Mouse (Mus musculus) left cerebral cortex, postnatal 25 days (tissue): ENCODE data around the gene Sorbs2. TPM values are rescaled to one million over a fixed set of nuclear protein-coding genes. Genes with fewer than 3 reads are reported as not detected.
A peak's percentile ranks its signal among the peaks of the same experiment; 100 is the strongest.

ENCODE experiments used
- DNase-seq, 2 experiments: peaks; one replicate each; pipeline ENCODE4 v3.0.0; 2022; ENCODE audit warnings: low spot score in 2 of 2, mixed read lengths in 1 of 2
- intact Hi-C: fragments of 180-260 bp; cut with DNase I; formaldehyde crosslinking; loops from one replicate; pipeline ENCODE4 v1.15.1; 2025
- total RNA-seq, 2 experiments: library from RNA; stranded (reverse); gene quantifications; 2 replicates each; pipeline ENCODE4 v1.2.3; 2021

The Sorbs2 gene
- total RNA-seq, 2 experiments from 2014 or later: 347 to 397 TPM

DNA sequence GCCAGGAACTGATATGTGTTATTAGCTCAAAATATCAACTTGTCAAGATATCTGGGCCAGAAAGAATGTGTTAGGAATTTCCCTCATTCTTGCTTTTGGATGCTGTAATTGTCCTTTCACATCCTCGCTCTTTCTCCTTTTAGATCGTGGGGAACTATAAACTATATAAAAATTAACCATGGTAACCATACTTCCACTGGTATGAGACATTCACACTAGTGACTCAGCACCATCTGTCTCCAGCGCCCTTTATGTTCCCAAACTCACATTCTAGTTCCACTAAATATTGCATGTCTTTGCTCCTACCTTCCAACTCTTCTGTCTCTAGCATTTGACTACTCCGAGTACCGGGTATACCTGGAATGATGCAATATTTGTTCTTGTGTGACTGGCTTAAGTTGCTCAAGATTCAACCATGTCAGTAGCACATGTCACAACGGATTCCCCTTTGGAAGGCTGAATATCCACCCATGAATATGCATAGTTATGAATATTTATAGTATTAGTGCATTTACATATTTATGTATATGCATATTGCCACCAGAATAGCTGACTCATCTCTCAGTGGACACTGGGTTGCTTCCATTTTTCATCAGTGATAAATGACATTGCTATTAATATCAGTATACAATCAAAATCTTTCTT lies 51.7 kb downstream of the Sorbs2 start:
- intact Hi-C loops: loop anchor here (1.0 kb wide), 2 partner anchors 34 to 141 kb away; no protein-coding TSS in a partner anchor
- peak; percentile 78 to 96 for DNase-seq

DNA sequence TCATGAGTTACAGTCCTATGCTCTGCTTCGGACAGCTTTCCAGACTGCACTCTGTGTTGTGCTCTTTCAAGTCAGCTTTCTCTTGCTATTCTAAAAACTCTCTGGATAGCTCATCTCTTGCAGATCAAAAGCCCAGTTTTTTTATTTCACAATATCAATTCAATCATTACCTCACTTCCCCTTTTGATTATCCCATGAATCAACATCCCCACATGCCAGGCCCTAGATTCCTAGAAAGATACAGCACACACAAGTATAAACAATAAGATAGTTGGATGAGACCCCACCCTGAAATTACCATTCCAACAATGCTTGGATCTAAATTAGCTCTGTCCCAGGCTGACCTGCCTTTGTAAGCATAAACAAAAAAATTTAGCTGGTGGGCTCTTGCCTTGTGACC lies 57.6 kb downstream of the Sorbs2 start:
- DNase-seq: no peak
- intact Hi-C loops: no loop called here

DNA sequence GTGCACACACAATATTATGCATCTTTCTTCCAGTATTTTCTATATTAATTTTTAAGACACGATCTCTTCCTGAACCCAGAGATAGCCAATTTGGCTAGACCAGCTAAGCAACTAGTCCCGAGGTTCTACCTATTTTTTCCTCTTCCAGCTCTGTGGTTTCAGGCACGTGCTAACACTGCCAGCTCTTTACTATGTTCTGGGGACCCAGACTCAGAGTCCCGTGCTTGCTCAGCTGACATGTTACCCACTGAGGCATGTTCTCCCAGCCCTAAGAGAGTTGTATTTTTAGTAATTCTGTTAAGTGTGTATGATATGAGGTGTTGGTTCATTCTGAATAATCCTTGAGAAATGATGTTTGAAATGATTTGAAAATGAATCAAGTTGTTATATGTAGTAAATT lies 62.5 kb downstream of the Sorbs2 start:
- no peak for DNase-seq
- intact Hi-C loops: no loop called here

DNA sequence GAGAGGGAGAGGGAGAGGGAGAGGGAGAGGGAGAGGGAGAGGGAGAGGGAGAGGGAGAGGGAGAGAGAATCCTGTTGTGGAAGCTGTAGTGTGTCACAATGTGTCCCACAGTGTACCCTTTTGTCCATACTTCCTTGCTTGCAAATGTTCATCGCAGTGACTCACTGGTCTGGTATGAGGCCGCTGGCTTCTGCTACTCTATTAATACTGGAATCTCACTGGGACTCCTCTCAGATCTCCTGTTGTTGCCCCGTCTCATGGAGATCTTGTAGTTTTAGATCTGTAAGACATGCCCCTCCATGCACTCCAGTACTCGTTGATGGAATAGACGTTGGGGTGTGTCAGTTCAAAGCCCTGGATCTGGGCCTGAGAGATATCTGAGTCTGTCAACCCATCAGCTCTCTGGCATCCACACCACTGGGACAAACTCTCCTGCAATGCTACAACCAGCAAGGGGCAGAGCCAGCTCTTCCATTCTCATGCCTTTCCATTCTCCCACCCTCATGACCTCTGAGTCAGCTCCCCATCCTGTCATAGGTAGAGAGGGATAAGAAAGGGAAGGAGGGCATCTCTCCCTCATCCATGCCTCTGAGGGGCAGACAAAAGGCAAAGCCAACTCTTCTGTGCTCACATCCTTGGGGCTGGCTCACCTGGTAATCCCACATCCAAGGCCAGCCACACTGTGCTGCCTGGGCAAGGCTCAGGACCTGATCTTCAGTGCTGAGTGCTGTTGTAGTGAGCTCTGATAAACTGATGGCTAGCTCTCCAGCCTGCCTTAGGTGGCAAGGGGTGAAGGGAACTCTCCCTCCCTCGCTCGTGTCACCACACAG lies 72.3 kb downstream of the Sorbs2 start:
- DNase-seq: no peak
- intact Hi-C loops: no loop called here

DNA sequence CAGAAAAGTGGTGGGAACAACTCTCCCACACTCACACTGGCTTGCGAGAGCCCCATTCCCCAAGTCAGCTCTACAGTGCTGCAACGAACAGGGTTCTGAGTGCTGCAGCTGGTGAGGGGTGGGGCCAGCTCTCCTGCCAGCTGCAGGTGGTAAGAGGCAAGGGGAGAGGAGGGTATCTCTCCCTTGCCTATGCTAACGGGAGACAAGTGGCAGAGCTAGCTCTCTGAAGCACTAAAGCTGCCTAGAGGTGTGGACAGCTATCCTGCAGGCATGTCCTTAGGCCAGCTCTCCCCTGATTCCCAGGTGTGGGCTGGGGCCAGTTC lies 72.9 kb downstream of the Sorbs2 start:
- intact Hi-C loops: no loop called here

DNA sequence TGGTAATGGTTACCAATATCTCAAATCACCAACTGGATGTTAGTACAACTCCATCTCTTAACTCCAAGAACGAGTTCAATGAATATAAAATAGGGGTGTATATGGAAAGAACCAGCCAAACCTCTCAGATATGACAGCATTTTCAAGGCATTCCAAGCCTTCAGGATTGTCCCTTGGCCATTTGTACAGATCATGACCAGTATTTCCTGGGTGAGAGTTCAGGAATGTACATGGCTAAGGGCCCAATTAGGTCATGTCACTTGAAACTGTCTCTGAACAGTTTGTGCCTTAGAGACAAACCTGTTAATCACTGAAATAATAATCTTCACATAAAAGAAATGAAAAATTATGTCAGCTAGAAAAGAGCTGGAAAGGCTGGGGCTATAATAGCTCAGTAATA lies 76.3 kb downstream of the Sorbs2 start:
- intact Hi-C loops: no loop called here
- no peak for DNase-seq

More for the DNA sequence above, 72.9 kb downstream of the Sorbs2 start:
- DNase-seq: no peak

DNA sequence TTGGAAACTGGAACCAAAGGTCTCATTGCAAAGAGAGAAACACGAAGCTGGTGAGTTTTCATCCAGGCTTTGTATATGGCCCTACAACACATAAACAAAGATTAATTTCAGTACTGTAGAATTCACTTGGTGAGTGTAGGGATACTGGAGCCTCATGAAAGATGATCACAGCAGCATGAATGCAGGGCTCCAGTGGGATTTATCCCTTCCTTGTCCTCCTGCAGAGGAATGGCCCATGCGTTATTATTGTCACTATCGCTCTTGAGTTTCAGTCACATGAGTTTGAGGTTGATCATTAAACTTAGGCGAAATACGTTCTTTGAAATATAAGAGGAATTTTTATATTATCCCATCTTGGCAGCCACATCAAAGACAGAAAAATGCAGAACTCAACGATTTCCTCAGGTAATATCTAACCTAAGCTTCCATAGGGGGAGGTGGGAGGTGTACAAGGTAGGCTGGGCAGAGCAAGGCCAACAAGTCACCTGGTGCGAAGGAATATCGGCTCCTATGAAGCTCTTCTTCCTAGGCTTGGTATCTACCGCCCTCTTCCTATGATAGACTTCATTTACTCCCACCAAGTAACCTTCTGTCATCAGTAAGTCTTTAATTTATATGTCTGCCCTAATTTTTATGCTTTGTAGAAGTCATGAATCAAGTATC lies 76.9 kb downstream of the Sorbs2 start:
- intact Hi-C loops: no loop called here
- no peak for DNase-seq

DNA sequence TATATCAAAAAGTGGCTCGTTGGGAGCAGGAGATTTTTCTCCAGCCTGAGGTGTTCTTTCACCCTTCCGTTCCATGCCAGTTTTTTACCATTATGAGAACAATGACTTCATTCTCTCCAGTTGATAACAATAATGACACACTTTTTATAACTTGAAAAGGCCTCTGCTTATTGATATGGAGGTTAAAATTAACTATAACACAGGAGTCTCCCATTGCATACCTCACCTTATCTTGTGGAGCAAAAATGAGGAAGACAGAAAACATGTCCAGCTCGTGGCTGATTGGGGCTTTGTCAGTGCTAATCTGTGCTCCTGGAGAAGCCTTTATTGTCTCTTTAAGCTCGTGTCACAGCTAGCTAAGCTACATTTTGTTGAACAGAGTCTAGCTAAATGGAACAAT lies 77.6 kb downstream of the Sorbs2 start:
- intact Hi-C loops: no loop called here
- DNase-seq: no peak

DNA sequence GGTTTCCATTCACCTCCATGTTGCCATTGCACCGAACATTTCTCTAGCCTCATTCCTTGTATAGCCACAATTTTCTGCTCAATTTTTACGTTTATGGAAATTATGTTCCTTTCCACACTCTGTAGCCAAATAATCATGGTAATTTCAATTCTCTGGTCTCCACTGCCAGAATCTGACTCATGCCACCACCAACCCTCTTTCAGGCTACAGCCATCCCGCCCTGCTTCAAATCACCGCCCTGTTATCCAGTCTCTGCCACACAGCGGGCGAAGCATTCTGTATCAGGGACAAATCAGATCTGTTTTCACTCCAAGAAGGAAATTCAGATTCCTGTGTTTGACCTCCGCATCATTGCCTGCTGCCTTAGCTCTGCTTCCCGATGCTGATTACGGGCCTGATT lies 79.4 kb downstream of the Sorbs2 start:
- intact Hi-C loops: no loop called here
- DNase-seq: peak in 1 of 2 experiments; percentile 83

DNA sequence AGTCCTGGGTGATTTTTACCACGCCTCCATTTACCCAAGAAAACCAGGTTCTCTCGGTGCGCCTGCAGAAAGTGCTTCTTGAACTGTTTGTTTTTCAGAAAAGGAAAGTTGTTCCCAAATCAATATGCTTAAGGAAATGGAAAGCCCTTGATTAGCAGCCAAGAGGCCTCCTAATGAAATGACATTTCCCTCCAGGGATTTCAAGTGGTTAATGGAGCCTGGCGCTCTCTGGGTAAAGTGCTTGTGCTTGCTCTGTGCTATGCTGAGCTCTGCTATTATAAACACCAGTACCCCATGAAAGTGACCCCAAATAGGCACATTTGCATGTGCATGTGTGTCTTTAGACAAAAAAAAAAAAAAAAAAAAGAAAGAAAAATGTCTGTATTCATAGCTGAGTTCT lies 84.3 kb downstream of the Sorbs2 start:
- no peak for DNase-seq
- intact Hi-C loops: loop anchor here (10.0 kb wide), 1 partner anchor 137 kb away; no protein-coding TSS in a partner anchor

DNA sequence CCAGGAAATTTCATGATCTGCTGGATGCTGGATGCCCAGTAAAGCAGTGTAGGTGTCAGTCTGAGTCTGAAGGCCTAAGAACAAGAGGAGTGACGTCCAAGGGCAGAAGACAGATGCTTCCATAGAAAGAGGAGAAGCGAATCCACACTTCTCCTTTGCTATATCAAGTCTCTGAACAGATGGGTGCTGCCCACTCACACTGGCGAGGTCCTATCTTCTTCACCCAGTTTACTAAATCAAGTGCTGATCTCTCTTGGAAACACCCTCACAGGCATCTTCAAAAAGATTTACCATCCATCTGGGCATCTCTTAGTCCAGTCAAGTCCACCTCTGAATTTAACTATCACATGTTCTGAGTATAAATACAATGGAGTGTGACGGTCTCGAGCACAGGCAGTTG lies 86.1 kb downstream of the Sorbs2 start:
- intact Hi-C loops: loop anchor here (1.0 to 10.0 kb wide), 4 partner anchors 17 to 139 kb away; no protein-coding TSS in a partner anchor
- peak; percentile 61 to 98 for DNase-seq

DNA sequence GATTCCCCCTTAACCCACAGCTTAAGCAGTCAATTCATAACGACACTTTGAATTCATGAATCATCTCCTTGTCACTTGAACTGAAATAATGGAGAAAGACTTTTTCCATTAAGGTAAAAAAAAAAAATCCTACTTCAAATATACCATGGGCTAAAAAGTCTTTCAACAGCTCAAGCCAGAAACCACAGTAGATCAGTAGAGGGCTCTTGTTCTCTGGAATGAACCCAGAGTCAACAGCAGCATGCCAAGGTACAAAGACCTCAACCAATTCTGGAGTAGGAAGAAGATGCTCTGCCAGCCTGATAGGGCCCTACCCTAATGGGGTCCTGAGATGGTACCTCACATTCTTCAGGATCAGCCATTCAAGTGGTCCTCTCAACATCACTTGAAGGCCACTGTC lies 88.4 kb downstream of the Sorbs2 start:
- DNase-seq: no peak
- intact Hi-C loops: loop anchor here (2.0 to 10.0 kb wide), 4 partner anchors 15 to 141 kb away; no protein-coding TSS in a partner anchor

DNA sequence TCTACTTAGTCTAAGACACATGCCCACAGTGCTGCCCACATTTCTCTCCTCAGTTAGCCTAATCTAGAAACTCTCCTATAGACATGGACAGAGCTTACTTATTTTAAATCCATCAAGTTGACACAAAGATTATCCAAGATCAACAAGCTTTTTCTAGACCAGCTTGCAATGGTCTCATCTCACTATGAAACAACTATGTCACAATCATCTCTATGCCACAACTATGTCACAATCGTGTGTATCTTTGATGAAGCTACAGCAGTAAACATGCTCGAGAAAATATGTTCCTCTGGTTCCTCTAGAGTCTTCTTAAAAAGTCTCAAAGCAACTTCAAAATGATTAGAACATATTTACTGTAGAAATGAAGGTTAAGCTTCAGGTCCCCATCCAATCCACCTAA lies 89.0 kb downstream of the Sorbs2 start:
- intact Hi-C loops: loop anchor here (5.0 to 10.0 kb wide), 2 partner anchors 121 to 142 kb away; no protein-coding TSS in a partner anchor
- peak in 1 of 2 experiments; percentile 28 for DNase-seq

DNA sequence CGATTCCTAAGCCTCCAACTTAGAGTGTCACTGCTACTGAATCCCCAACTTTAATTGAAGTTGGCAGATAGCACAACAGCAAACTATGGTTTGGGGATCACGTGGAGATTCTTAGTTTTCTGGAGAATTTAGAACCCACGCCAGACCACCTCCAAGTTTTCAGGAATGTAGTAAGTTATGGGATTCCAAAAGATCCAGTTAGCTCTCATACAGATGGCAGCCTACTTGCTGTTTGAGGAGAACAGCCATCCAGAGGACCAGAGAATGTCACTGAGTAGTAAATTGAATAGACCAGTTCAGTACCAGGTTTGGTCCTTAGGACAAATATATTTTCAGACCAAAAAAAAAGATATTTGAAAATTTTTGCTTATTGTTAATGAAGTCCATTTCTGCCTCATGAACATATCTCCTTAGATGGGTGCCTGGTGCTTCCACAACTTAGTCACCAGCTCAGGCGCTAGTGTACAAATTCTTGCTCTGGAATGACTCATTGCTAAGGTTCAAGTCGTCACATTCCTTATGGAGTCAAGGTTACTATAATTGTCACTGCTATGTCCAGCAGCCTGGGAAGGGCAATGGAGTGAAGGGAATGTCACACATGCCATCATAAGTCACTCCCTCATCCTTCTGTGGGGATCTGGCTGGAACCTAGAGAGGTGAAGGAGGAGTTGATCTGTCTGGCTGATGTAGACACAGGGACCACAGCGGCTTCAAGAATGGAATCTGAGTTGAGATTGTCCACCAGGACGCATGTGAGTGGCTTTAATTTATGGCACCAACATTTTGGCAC lies 90.2 kb downstream of the Sorbs2 start:
- intact Hi-C loops: loop anchor here (5.0 to 10.0 kb wide), 2 partner anchors 119 to 143 kb away; no protein-coding TSS in a partner anchor
- DNase-seq: no peak

DNA sequence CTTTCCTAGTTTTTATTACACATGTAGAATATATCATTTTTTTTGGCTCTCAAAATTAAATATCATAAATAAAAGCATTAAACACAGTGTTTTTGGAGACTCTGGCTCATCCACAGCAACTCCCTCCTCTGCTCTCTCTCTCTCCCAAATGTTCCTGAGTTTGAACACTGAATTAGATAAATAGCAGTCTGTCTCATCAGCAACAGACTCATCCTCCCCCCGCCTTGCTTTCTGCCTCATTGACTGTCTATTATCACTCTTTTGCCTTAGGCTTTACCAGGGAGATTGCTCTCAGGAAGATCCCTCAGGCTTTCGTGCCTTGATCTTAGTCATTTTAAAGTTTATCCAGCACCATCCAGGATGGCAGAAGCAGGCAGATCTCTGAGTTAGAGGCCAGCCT lies 91.3 kb downstream of the Sorbs2 start:
- intact Hi-C loops: loop anchor here (5.0 to 10.0 kb wide), 2 partner anchors 118 to 144 kb away; no protein-coding TSS in a partner anchor
- DNase-seq: no peak

DNA sequence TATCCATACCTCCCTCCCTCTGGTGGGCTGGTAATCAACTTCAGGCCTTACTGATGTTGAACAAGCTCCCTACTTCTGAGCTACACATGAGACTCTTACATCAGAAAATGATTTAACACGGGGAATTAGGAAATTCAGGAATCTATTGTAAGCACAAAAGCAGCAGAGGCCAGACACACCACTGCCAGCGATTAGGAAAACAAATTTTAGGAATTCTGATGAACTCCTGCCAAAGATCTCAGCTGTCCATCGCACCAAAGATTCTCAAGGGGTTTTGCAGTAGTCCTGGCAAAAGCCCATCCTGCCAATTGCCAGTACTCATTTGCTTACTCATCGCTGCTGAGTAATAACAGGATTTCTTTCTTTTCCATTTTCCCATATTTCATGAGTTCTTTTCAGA lies 94.4 kb downstream of the Sorbs2 start:
- DNase-seq: peak in 1 of 2 experiments; percentile 49
- intact Hi-C loops: no loop called here

DNA sequence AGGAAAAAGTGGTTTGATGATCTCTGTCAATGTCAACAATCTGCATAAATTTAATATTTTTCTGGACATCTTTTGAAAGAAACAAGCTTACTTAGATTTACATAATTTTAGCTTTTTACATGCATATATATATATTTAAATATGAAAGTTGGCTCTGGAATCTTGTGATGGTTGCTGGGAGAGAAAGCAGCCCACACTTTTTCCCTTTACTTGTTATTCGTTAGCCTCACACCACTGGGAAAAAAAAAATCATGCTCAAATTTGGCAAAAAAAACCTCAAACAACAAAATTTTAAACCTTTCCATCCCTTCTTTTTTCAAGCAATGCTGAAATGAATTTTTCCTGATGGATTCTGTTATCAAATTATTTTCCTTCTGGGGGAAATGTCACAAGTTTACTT lies 97.8 kb downstream of the Sorbs2 start:
- DNase-seq: peak in 1 of 2 experiments; percentile 69
- intact Hi-C loops: no loop called here

DNA sequence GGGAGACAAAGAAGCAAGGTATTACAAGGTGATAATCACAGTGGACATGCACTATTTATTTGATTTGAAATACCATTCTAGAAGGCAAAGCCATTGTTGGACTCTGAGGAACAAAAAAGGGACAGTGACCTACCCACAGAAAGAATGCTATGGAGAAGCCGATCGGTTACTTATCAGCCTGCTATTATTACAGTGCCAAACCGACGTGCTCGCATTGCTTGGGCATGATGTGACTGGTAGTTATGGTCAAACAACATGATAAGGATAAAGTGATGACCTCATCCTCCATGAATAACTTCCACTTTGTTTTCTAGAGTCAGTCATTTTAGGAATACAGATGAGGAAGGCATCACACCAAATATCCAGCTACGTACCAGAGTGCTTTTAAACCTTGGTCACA lies 99.4 kb downstream of the Sorbs2 start:
- no peak for DNase-seq
- intact Hi-C loops: no loop called here

DNA sequence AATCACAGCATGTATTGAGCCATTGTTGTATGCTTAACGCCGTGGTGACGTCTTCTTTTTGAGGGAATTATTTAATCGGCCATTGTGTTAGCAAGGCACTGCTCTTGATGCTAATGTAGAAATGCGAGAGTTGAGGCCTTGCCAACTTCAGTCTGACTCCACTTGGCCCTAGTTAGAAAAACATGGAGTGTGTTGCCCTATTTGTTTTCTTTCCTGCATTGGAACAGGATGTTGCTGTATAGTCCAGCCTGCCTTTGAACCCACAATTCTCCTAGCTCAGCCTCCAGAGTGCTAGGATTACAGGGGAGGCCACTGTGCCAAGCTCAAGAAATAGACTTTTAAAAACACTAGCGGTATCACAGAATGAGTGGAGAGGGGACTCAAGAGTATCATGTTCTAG lies 100.8 kb downstream of the Sorbs2 start:
- intact Hi-C loops: no loop called here
- DNase-seq: no peak
